Mouse (Mus musculus) limb, embryonic 12.5 days (tissue): ENCODE measurements around the gene Ispd. TPM values are rescaled to one million over a fixed set of nuclear protein-coding genes. Genes with fewer than 3 reads are reported as not detected.
A peak's percentile ranks its signal among the peaks of the same experiment; 100 is the strongest.

Experiments used
- ATAC-seq: fragments of 200-750 bp; cut with Nextera tagmentation; 2 replicates; pipeline ENCODE4 v1.8.0; 2017; ENCODE audit warnings: low read depth, moderate TSS enrichment; ENCODE audit not compliant: insufficient number of reproducible peaks, insufficient read depth, low FRiP score, low TSS enrichment
- H3K27ac ChIP-seq: fragments of 300-500 bp; sonication (generic); 2 replicates; pipeline ENCODE4 v1.5.1; 2016; ENCODE audit warnings: mild to moderate bottlenecking, moderate library complexity
- H3K27me3 ChIP-seq: fragments of 300-500 bp; sonication (generic); 2 replicates; pipeline ENCODE4 v1.6.1; 2016; ENCODE audit warnings: mild to moderate bottlenecking, moderate library complexity
- H3K36me3 ChIP-seq: fragments of 300-500 bp; sonication (generic); 2 replicates; pipeline ENCODE4 v1.6.1; 2016; ENCODE audit warnings: mild to moderate bottlenecking, moderate library complexity
- H3K4me1 ChIP-seq: fragments of 300-500 bp; sonication (generic); replicated peaks from 2 replicates; pipeline ENCODE4 v1.6.1; 2016
- H3K4me2 ChIP-seq: fragments of 300-500 bp; sonication (generic); 2 replicates; pipeline ENCODE4 v1.6.1; 2016; ENCODE audit warnings: mild to moderate bottlenecking, moderate library complexity
- H3K4me3 ChIP-seq: fragments of 300-500 bp; sonication (generic); replicated peaks from 2 replicates; pipeline ENCODE4 v1.5.1; 2016; ENCODE audit warnings: mild to moderate bottlenecking
- H3K9ac ChIP-seq: fragments of 300-500 bp; sonication (generic); replicated peaks from 2 replicates; pipeline ENCODE4 v1.6.1; 2016; ENCODE audit warnings: mild to moderate bottlenecking, moderate library complexity
- H3K9me3 ChIP-seq: fragments of 300-500 bp; sonication (generic); 2 replicates; pipeline ENCODE4 v1.6.1; 2016; ENCODE audit warnings: mild to moderate bottlenecking, moderate library complexity
- WGBS: fragments of 180-500 bp; shearing (Covaris S2); methylation state at CpG from one replicate; pipeline ENCODE4 v1.1.7; 2016; 5-methylcytosine and 5-hydroxymethylcytosine counted together
- polyA plus RNA-seq: library from polyadenylated mRNA; unstranded; fragments of >200 nt; fragmentation: Nextera tagmentation; extraction: Ambion mirVana; gene quantifications from 2 replicates; pipeline ENCODE4 v1.2.1, GENCODE M21; 2016

Gene Ispd
- polyA plus RNA-seq, 1 experiment from 2014 or later, result 7.6 TPM

DNA sequence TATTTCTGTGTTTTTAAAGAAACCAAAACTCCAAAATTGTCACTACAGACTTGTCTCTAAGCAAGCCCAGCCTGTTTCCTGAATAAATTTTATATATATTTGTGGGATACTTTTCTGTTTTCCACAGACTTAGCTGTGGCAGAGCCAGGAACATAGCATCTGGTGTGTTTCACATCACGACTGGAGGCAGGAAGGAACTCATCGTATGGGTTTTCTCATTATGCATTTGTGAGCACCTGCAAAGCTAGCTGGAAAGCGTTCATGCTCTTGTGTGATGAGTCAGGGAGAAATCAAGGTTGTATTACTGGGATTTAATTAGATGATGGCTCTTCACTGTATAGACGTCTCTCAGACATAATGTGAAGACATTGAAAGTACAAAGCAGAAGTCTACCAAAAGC, 90.2 kb downstream of the Ispd start:
- no peak overlapping the region for H3K9ac ChIP-seq
- ATAC-seq, result no peak
- no peak overlapping the region for H3K4me3 ChIP-seq
- peaks cover 13% of the 10 kb centered on the region for H3K4me1 ChIP-seq
- WGBS, result 67% methylated on average over 4 of the region's 4 CpGs
- H3K27me3 ChIP-seq, result no peaks in the 10 kb centered on the region
- no peak overlapping the region for H3K27ac ChIP-seq
- H3K4me2 ChIP-seq, result no peak overlapping the region
- H3K9me3 ChIP-seq, result no peaks in the 10 kb centered on the region
- no peaks in the 10 kb centered on the region for H3K36me3 ChIP-seq

DNA sequence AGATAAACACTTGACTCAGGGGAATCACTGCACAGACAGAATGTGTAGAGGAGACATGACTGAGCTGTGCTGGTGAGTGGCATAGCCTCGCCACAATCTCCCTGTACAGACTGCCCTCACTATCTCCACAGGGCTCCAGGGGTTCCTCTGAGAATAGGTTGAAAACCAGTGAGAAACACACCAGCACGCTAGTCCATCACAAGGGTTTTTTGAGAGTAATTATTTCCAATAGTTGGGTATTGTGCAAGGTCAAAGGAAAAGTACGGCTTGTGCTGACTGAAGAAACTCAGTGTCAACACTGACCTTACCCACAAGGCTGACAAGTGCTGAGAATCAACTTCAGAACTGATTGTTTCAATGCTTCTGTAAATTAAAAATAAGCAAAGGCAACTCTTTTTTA, 92.9 kb downstream of the Ispd start:
- no peak overlapping the region for H3K9ac ChIP-seq
- H3K9me3 ChIP-seq, result no peaks in the 10 kb centered on the region
- H3K4me1 ChIP-seq, result peaks cover 24% of the 10 kb centered on the region
- WGBS, result 81% methylated on average over 3 of the region's 3 CpGs
- no peak overlapping the region for H3K4me3 ChIP-seq
- H3K4me2 ChIP-seq, result no peak overlapping the region
- H3K27ac ChIP-seq, result no peak overlapping the region
- H3K36me3 ChIP-seq, result no peaks in the 10 kb centered on the region
- H3K27me3 ChIP-seq, result no peaks in the 10 kb centered on the region
- ATAC-seq, result no peak

DNA sequence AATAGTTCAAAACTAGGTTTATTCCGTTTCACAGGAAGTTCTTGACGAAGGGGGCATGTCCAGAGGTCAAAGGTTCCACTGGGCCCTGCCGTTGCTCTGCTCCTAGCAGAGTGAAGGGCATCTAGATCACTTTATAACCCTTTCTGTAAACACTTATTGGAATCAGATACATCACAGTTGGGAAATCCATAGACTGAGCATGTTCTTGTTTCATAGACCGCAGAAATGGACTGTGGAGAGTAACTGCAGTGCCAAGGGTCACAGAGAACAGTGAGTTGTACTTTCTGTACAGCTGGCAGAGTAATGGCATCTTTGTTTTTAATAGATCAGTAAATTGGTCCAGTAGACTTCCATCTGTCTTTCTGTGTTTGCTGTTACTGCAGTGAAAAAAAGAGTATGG, 94.0 kb downstream of the Ispd start:
- no peak for ATAC-seq
- 32% methylated on average over 4 of the region's 4 CpGs for WGBS
- Histone ChIP-seq H3K27ac (no peak overlapping the region), H3K4me3 (no peak overlapping the region), H3K9me3 (no peaks in the 10 kb centered on the region), H3K36me3 (no peaks in the 10 kb centered on the region), H3K27me3 (no peaks in the 10 kb centered on the region), H3K4me2 (no peak overlapping the region), H3K4me1 (peaks cover 24% of the 10 kb centered on the region), H3K9ac (no peak overlapping the region)

DNA sequence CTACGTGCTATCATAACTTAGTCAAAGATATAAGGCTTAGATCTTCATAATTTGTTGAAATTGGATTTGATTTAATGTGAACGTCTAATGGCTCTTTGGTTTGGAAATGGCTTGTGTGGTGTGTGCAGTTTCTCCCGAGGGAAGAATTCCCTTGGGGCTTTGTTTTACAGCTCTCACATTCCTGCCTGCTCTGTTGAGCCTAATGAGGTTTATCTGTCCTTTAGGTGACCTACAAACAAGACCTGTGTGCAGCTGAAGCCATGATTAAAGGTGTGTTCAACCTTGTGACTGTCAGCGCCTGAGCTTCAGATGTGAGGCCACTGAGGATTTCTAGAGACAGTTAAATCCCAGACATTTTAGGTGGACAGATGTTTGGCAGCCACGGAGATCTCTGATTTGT, 95.2 kb downstream of the Ispd start:
- Histone ChIP-seq H3K27ac (no peak overlapping the region), H3K9me3 (no peaks in the 10 kb centered on the region), H3K36me3 (no peaks in the 10 kb centered on the region), H3K4me3 (no peak overlapping the region), H3K4me2 (no peak overlapping the region), H3K4me1 (peaks cover 24% of the 10 kb centered on the region), H3K27me3 (no peaks in the 10 kb centered on the region), H3K9ac (no peak overlapping the region)
- WGBS, result 16% methylated on average over 5 of the region's 5 CpGs
- ATAC-seq, result no peak; the same call in 1 of the 2 replicates

DNA sequence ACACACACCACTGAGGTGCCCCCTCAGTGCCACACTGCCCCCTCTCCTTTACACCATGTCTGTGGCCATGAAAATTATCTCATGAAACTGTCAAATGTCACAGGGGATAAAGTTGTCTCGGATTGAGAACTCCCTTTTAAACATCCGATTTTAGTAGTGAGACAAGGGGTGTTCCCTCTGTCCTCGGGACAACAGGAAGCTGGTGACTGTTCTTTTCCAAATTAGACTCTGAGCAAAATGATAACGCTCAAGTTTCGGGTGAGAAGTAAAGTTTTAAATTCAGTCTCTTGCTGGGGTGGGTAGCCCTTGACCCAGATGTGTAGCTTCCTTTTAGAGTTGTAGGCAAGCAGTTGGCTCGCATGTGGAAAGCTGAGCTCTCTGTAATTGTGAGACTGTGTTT, 96.3 kb downstream of the Ispd start:
- Histone ChIP-seq H3K9me3 (no peaks in the 10 kb centered on the region), H3K9ac (no peak overlapping the region), H3K27me3 (no peaks in the 10 kb centered on the region), H3K36me3 (no peaks in the 10 kb centered on the region), H3K27ac (no peak overlapping the region), H3K4me1 (peaks cover 24% of the 10 kb centered on the region), H3K4me2 (no peak overlapping the region), H3K4me3 (no peak overlapping the region)
- 48% methylated on average over 6 of the region's 6 CpGs for WGBS
- ATAC-seq, result no peak

DNA sequence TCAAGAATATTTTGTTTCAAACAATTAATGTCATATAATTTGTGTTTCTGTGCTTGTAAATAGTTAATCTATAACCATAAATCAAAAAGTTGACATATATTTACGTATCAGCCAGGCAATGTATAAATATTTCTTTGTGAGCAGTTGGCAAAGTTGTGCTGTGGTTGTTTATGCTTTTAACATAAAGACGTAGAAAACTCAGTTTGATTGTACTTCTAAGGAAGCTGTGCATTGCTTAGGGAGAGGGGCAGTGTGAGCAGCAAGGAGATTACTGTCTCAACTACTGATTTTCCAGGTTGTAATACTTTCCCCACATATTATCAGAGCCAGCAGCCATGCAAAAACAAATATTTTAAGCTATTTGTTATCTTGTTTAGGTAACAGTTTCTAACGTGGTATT, 96.7 kb downstream of the Ispd start:
- H3K36me3 ChIP-seq, result no peaks in the 10 kb centered on the region
- H3K4me2 ChIP-seq, result no peak overlapping the region
- no peak overlapping the region for H3K9ac ChIP-seq
- 55% methylated on average over 3 of the region's 3 CpGs for WGBS
- no peaks in the 10 kb centered on the region for H3K9me3 ChIP-seq
- H3K27ac ChIP-seq, result no peak overlapping the region
- ATAC-seq, result no peak
- H3K27me3 ChIP-seq, result no peaks in the 10 kb centered on the region
- H3K4me1 ChIP-seq, result peaks cover 24% of the 10 kb centered on the region
- no peak overlapping the region for H3K4me3 ChIP-seq

DNA sequence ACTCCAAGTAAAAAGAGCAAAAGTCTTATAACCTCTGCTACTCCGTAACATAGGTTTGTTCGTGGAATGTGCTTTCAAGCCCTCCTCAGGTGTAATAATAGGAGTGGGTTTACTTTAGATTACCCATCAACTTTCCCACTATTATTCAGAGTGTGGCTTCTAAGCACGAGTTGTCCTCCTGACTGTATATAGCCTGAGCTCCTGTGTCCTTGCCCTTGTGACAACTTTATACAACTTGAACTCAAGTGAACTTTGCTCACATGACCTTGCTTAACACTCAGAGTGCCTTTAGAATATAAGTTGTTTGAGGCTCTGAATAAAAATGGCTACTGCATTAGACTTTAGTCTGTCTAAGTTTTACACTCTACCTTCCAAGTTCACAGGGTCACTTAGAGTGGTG, 100.5 kb downstream of the Ispd start:
- 90% methylated on average over 3 of the region's 3 CpGs for WGBS

DNA sequence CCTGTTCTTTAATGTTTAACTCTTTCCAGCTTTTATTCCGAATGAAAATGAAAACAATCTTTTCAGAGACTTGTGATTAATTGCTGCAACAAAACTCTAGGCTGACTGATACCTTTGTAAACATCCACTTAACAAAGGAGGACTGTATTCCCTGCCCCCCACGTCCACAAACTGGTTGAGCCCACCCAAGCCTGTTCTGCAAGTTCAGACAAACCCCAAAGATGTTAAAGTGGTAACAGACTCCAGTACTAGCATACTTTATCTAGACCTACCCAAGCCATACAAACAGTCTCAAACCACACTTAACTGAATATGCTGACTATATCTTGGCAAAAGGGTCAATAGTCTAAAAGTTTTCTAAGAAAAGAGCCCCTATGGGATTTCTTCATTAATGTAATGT, 102.1 kb downstream of the Ispd start:
- 13% methylated on average over 2 of the region's 2 CpGs for WGBS
- no peaks in the 10 kb centered on the region for H3K9me3 ChIP-seq
- no peak overlapping the region for H3K4me2 ChIP-seq
- no peaks in the 10 kb centered on the region for H3K27me3 ChIP-seq
- H3K36me3 ChIP-seq, result no peaks in the 10 kb centered on the region
- H3K27ac ChIP-seq, result no peak overlapping the region
- no peak overlapping the region for H3K4me3 ChIP-seq
- no peak for ATAC-seq
- no peaks in the 10 kb centered on the region; the same call in 1 of the 2 replicates for H3K4me1 ChIP-seq
- no peak overlapping the region for H3K9ac ChIP-seq

More for the DNA sequence above, 100.5 kb downstream of the Ispd start:
- no peak overlapping the region for H3K4me3 ChIP-seq
- H3K9ac ChIP-seq, result no peak overlapping the region
- H3K27ac ChIP-seq, result no peak overlapping the region
- H3K9me3 ChIP-seq, result no peaks in the 10 kb centered on the region
- ATAC-seq, result no peak
- H3K4me2 ChIP-seq, result no peak overlapping the region
- H3K27me3 ChIP-seq, result no peaks in the 10 kb centered on the region
- no peaks in the 10 kb centered on the region for H3K36me3 ChIP-seq
- peaks cover 7% of the 10 kb centered on the region for H3K4me1 ChIP-seq

DNA sequence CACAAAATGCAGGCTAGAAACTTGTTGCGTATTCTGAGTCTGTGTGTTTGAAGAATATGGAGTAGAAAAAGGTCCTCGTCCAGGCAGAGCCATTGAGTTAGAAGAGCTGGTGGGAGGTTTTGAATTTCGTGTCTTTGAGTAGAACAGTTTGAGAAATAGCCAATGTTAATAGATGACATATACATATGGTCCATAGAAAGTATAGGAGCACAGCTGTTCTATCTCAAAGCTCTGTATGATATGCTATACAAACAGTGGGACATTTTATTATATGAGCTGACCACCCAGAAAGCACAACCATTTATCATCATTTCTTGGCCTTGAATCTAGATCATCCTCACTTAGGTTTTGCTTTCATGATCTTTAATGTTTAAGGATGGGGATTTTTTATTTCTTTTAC, 116.3 kb downstream of the Ispd start:
- Histone ChIP-seq H3K27me3 (no peaks in the 10 kb centered on the region), H3K4me3 (no peak overlapping the region), H3K4me1 (no peaks in the 10 kb centered on the region), H3K36me3 (no peaks in the 10 kb centered on the region), H3K4me2 (no peak overlapping the region), H3K9me3 (no peaks in the 10 kb centered on the region), H3K27ac (no peak overlapping the region), H3K9ac (no peak overlapping the region)
- 81% methylated on average over 3 of the region's 3 CpGs for WGBS
- no peak for ATAC-seq

DNA sequence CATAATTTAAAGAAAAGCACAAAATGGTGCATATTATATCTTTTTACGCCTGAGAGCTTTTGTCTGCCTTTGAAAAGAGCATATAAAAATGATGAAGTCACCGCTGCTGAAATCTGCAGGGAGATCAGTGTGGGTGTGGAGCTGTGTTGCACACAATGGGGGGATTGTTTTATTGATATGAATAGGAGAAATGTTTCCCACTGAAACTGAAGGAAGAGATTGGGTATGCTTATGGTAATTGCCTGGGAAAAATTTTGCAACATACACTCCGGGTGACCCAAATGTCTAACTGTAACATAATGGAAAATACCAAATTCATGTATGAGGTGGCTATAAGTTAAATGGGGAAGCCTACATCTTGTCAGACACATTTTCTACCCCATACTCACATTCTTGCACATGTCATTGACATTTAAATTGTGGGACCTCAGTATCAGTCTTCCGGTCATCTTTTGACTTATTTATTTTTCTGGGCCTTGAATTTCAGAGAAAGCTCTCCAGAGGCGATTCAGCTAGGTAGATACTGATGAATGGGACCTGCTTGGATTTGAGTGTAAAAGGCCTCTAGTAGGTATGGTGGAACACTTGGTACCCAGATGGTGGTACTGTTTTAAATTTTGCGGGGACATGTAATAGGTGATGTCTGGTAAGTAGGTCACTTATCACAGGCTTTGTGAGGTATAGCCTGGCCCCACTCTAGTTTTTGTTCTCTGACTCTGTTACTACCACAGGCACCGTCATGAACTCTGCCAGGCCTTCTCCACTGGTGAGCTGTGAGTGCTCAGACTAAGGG, 126.1 kb downstream of the Ispd start:
- ATAC-seq, result no peak
- H3K36me3 ChIP-seq, result no peaks in the 10 kb centered on the region
- H3K4me2 ChIP-seq, result no peak overlapping the region
- no peak overlapping the region for H3K27ac ChIP-seq
- 84% methylated on average over 7 of the region's 7 CpGs for WGBS
- no peaks in the 10 kb centered on the region for H3K27me3 ChIP-seq
- H3K4me3 ChIP-seq, result no peak overlapping the region
- 0 out of 2 replicates have a peak, but pooled peaks cover 3% of the 10 kb centered on the region for H3K4me1 ChIP-seq
- H3K9ac ChIP-seq, result no peak overlapping the region
- no peaks in the 10 kb centered on the region for H3K9me3 ChIP-seq

DNA sequence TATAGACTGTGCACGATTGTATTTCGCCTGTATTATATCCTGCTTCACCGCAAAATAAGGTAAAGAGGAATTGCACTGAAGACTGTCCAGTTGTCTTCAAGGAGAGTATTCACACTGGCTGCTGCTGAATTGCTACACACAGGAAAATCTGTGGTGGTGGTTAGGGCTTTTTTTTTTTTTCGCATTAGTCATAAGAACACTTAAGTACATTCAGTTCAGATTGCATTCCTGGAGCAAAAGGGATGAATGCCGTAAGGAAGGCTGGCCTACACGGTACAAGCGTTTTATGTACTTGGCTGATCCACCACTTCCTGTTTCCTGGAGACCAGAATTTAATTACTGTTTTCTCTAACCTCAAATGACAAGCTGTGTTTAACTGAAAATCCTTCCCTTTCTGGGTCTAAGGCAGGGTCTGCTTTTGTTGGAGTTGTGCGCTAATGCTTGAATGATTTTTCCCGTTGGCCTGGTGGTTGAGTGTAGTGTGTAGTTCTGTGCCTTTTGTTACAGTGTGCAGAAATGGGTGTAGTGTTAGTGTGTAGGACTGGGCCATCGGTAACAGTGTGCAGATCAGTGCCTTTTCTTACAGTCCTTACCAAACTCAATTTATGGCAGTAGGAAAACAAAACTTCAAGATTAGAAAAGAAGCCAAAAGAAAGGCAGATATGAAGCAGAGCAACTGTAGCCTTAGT, 128.8 kb downstream of the Ispd start:
- Histone ChIP-seq H3K9ac (no peak overlapping the region), H3K9me3 (no peaks in the 10 kb centered on the region), H3K36me3 (no peaks in the 10 kb centered on the region), H3K27ac (peak overlapping the region; percentile 57), H3K4me1 (0 out of 2 replicates have a peak, but pooled peaks cover 3% of the 10 kb centered on the region), H3K4me3 (no peak overlapping the region), H3K4me2 (no peak overlapping the region), H3K27me3 (no peaks in the 10 kb centered on the region)
- 56% methylated on average over 10 of the region's 10 CpGs for WGBS
- peak; percentile 73 for ATAC-seq
